Mouse (Mus musculus): ENCODE data around the gene Blcap. TPM values are rescaled to one million over a fixed set of nuclear protein-coding genes. Genes with fewer than 3 reads are reported as not detected.
A peak's percentile ranks its signal among the peaks of the same experiment; 100 is the strongest.
"Not testable (repeated sequence)": the region's sequence is repeated elsewhere in the genome, so short reads cannot be mapped to it uniquely, and the experiment has no call there.

Blcap gene
- polyA plus RNA-seq (2015; fragmentation: Nextera tagmentation; extraction: Ambion mirVana), result 246 and 256 TPM in 2 replicates

- 8% methylated on average over 6 of the region's 6 CpGs for WGBS
Observed at GRCm38 (mm10) chr2:157571224-157571832, at the start of gene Blcap. Gene Blcap, minus strand, starts transcription at chr2:157571274.

GRCm38 (mm10) chr2:157618393-157618792, 47.3 kb upstream of the Blcap start:
- Histone ChIP-seq H3K27me3 (no peaks in the 10 kb centered on the region), H3K27ac (no peak overlapping the region), H3K4me3 (replicated peaks) (no peak overlapping the region), H3K4me1 (replicated peaks) (peaks cover 13% of the 10 kb centered on the region), H3K9me3 (no peaks in the 10 kb centered on the region), H3K4me2 (replicated peaks) (no peak overlapping the region), H3K9ac (replicated peaks) (no peak overlapping the region), H3K36me3 (no peaks in the 10 kb centered on the region)
- ATAC-seq, result no peak
- 89% methylated on average over 4 of the region's 4 CpGs for WGBS

More at GRCm38 (mm10) chr2:157571224-157571832, at the start of gene Blcap:
- peaks cover 21% of the 10 kb centered on the region for H3K4me1 ChIP-seq (replicated peaks)
- H3K4me3 ChIP-seq (replicated peaks), result no peak within 1 kb of the TSS
- no peak within 1 kb of the TSS for H3K27ac ChIP-seq
- no peaks in the 10 kb centered on the region for H3K9me3 ChIP-seq
- H3K4me2 ChIP-seq (replicated peaks), result no peak within 1 kb of the TSS
- 0 out of 2 replicates have a peak within 1 kb of the TSS, but pooled peaks have one; percentile 28 for H3K9ac ChIP-seq (replicated peaks)
- H3K27me3 ChIP-seq, result no peaks in the 10 kb centered on the region
- ATAC-seq, result peak; percentile 41
- no peaks in the 10 kb centered on the region for H3K36me3 ChIP-seq

- H3K4me2 ChIP-seq (replicated peaks), result peak overlapping the region; percentile 23
- H3K4me1 ChIP-seq (replicated peaks), result peaks cover 16% of the 10 kb centered on the region
- no peak overlapping the region for H3K4me3 ChIP-seq (replicated peaks)
- 10% methylated on average over 11 of the region's 11 CpGs for WGBS
- H3K27me3 ChIP-seq, result no peaks in the 10 kb centered on the region
- peak overlapping the region; percentile 63 for H3K27ac ChIP-seq
- peak overlapping the region; percentile 48 for H3K9ac ChIP-seq (replicated peaks)
- ATAC-seq, result peak; percentile 83
- H3K9me3 ChIP-seq, result no peaks in the 10 kb centered on the region
- no peaks in the 10 kb centered on the region for H3K36me3 ChIP-seq
Observed at GRCm38 (mm10) chr2:157613997-157614396, 42.9 kb upstream of the Blcap start.

GRCm38 (mm10) chr2:157611735-157612134, 40.7 kb upstream of the Blcap start:
- whole genome bisulfite sequencing, result 79% methylated on average over 3 of the region's 3 CpGs
- ATAC-seq, result no peak
- no peak overlapping the region for H3K4me2 ChIP-seq (replicated peaks)

GRCm38 (mm10) chr2:157607542-157608236, 36.6 kb upstream of the Blcap start:
- H3K9ac ChIP-seq (replicated peaks), result no peak overlapping the region
- H3K4me1 ChIP-seq (replicated peaks), result peaks cover 26% of the 10 kb centered on the region
- H3K4me2 ChIP-seq (replicated peaks), result no peak overlapping the region
- peak; percentile 73 for ATAC-seq
- no peaks in the 10 kb centered on the region for H3K9me3 ChIP-seq
- peak overlapping the region; percentile 73 for H3K27ac ChIP-seq
- peaks cover 6% of the 10 kb centered on the region for H3K27me3 ChIP-seq
- H3K4me3 ChIP-seq (replicated peaks), result no peak overlapping the region
- WGBS, result 40% methylated on average over 9 of the region's 9 CpGs
- no peaks in the 10 kb centered on the region for H3K36me3 ChIP-seq

More at GRCm38 (mm10) chr2:157611735-157612134, 40.7 kb upstream of the Blcap start:
- Histone ChIP-seq H3K27ac (no peak overlapping the region), H3K27me3 (no peaks in the 10 kb centered on the region), H3K9ac (replicated peaks) (no peak overlapping the region), H3K4me3 (replicated peaks) (no peak overlapping the region), H3K9me3 (no peaks in the 10 kb centered on the region), H3K4me1 (replicated peaks) (peaks cover 33% of the 10 kb centered on the region), H3K36me3 (no peaks in the 10 kb centered on the region)

- ATAC-seq, result peak; percentile 30
- 7% methylated on average over 18 of the region's 18 CpGs for WGBS
Observed at GRCm38 (mm10) chr2:157605025-157605675, 34.1 kb upstream of the Blcap start.

GRCm38 (mm10) chr2:157601435-157601839, 30.4 kb upstream of the Blcap start:
- ATAC-seq, result no peak
- no peaks in the 10 kb centered on the region for H3K9me3 ChIP-seq
- peaks cover 6% of the 10 kb centered on the region for H3K4me1 ChIP-seq (replicated peaks)
- no peak overlapping the region for H3K27ac ChIP-seq
- H3K4me2 ChIP-seq (replicated peaks), result no peak overlapping the region
- H3K27me3 ChIP-seq, result peaks cover 6% of the 10 kb centered on the region
- no peaks in the 10 kb centered on the region for H3K36me3 ChIP-seq
- 85% methylated on average over 6 of the region's 6 CpGs for WGBS
- H3K4me3 ChIP-seq (replicated peaks), result no peak overlapping the region
- no peak overlapping the region for H3K9ac ChIP-seq (replicated peaks)

More at GRCm38 (mm10) chr2:157605025-157605675, 34.1 kb upstream of the Blcap start:
- Histone ChIP-seq H3K4me2 (replicated peaks) (no peak overlapping the region), H3K4me3 (replicated peaks) (no peak overlapping the region), H3K4me1 (replicated peaks) (peaks cover 26% of the 10 kb centered on the region), H3K27me3 (peaks cover 6% of the 10 kb centered on the region), H3K9me3 (no peaks in the 10 kb centered on the region), H3K9ac (replicated peaks) (no peak overlapping the region), H3K27ac (no peak overlapping the region), H3K36me3 (no peaks in the 10 kb centered on the region)

GRCm38 (mm10) chr2:157596876-157597566, 25.9 kb upstream of the Blcap start:
- Histone ChIP-seq H3K4me2 (replicated peaks) (peak overlapping the region; percentile 3; the same call in 1 of the 2 replicates), H3K9me3 (no peaks in the 10 kb centered on the region), H3K4me3 (replicated peaks) (no peak overlapping the region), H3K27ac (no peak overlapping the region), H3K27me3 (no peaks in the 10 kb centered on the region), H3K4me1 (replicated peaks) (no peaks in the 10 kb centered on the region), H3K9ac (replicated peaks) (no peak overlapping the region), H3K36me3 (no peaks in the 10 kb centered on the region)
- no peak for ATAC-seq
- 65% methylated on average over 22 of the region's 22 CpGs for WGBS

- not testable (repeated sequence) for H3K27ac ChIP-seq; H3K4me1 ChIP-seq (replicated peaks); ATAC-seq; H3K36me3 ChIP-seq; H3K27me3 ChIP-seq; H3K4me3 ChIP-seq (replicated peaks); H3K9ac ChIP-seq (replicated peaks); H3K4me2 ChIP-seq (replicated peaks); H3K9me3 ChIP-seq
- 28% methylated on average over 7 of the region's 7 CpGs for WGBS
Observed at GRCm38 (mm10) chr2:157585351-157585750, 14.3 kb upstream of the Blcap start.

GRCm38 (mm10) chr2:157572786-157573185, 1.7 kb upstream of the Blcap start:
- no peaks in the 10 kb centered on the region for H3K36me3 ChIP-seq
- 77% methylated on average over 2 of the region's 2 CpGs for whole genome bisulfite sequencing
- H3K4me2 ChIP-seq (replicated peaks), result no peak overlapping the region
- H3K4me3 ChIP-seq (replicated peaks), result no peak overlapping the region
- no peak for ATAC-seq
- no peak overlapping the region for H3K9ac ChIP-seq (replicated peaks)
- no peaks in the 10 kb centered on the region for H3K9me3 ChIP-seq
- H3K4me1 ChIP-seq (replicated peaks), result peaks cover 9% of the 10 kb centered on the region
- no peaks in the 10 kb centered on the region for H3K27me3 ChIP-seq
- H3K27ac ChIP-seq, result no peak overlapping the region

GRCm38 (mm10) chr2:157569796-157570485, 1.1 kb downstream of the Blcap start:
- Histone ChIP-seq H3K36me3 (no peaks in the 10 kb centered on the region), H3K27me3 (no peaks in the 10 kb centered on the region), H3K9ac (replicated peaks) (0 out of 2 replicates have a peak overlapping the region, but pooled peaks have one; percentile 28), H3K9me3 (no peaks in the 10 kb centered on the region), H3K4me1 (replicated peaks) (peaks cover 27% of the 10 kb centered on the region), H3K4me3 (replicated peaks) (no peak overlapping the region), H3K4me2 (replicated peaks) (no peak overlapping the region), H3K27ac (no peak overlapping the region)
- 73% methylated on average over 9 of the region's 9 CpGs for WGBS
- no peak for ATAC-seq
